Mouse (Mus musculus): ENCODE measurements around the gene Ppp1r37.
"Not testable (repeated sequence)": the region's sequence is repeated elsewhere in the genome, so short reads cannot be mapped to it uniquely, and the experiment has no call there.

Gene Ppp1r37

DNA sequence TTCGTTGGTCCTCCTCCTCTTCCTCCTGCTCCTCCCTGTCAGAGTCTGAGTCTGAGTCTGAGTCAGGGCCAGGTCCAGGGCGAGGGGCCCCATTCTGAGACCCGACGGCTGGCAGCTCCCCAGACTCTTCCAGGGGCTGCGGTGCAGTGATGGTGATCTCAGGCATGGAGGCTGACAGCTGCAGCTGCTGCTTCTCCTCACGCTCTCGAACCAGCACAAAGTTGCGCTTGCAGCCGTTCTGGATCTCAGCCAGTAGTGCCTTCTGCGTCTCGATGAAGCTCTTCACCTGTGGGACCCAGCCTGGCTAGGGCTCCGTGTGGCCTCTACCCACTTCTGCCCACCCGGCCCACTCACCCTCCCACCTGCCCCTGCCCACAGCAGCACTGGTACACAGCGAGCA, 30.6 kb downstream of the Ppp1r37 start:
- no peak for DNase-seq

GRCm38 (mm10) chr7:19531077-19531476, 31.8 kb downstream of the Ppp1r37 start:
- no peak for DNase-seq

- peak; percentile 29 for DNase-seq
Observed at GRCm38 (mm10) chr7:19525105-19525481, 37.8 kb downstream of the Ppp1r37 start.

DNA sequence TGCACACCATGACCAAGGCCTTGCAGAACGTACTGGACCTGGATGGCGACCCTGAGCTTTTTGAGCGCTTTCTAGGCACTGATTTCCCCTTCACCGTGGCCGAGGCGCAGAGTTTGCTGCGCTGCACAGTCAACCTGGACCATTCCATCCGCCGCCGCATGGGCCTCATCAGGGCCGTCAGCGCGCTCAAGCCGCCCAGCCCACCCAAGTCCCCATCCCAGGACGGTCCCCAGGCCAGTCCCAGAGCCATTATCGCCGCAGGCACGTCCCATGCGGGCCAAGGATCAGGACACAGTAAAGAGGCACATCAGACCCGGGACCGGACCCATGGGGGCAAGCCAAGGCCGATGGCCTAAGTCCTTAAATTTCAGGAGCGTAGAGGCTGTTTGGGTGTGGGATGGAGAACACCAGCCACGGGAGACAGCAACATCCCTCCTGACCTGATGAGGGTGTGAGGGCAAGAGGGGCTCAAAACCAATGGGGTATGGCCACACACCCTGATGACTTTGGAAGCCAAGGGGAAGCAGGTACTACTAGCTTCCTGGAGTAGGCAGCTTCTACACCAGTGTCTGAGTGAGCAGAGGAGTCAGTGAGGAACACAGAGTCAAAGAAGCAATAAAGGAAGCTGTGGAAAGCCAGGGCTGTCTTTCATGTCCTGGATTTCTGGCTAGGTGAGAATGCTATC, 38.3 kb downstream of the Ppp1r37 start:
- no peak for DNase-seq

DNA sequence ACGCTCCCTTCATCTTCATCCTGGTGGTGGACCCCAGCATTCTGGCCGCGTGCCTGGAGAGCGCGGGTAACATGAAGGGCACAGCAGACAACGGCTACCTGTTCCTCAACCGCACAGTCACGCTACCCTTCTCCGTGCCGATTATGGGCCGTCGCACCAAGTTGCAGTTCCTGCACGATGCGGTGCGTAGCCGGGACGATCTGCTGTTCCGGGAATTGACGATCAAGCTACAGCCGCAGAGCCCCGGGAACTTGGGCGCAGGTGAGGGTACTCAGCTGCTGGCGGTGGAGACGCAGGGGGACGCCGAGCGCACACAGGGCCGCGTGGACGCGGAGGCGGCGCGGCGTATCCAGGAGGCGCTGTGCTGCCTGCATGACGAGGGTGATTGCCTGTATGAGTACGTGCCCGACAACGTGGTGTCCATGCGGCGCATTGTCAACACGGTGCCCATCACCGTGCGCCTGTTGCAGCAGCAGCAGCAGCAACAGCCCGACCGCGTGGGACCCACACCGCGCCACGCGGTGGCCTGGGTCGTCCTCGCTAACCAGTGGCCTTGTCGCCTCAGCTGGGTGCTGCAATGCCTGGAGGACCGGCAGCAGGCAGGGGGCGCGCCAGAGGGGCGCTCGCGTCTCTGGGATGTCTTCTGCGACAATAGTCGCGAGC, 39.0 kb downstream of the Ppp1r37 start:
- DNase-seq = peak; percentile 88

- DNase-seq = peak; percentile 41
Observed at GRCm38 (mm10) chr7:19523017-19523756, 39.7 kb downstream of the Ppp1r37 start.

GRCm38 (mm10) chr7:19520032-19520431, 42.8 kb downstream of the Ppp1r37 start:
- DNase-seq = peak; percentile 26

DNA sequence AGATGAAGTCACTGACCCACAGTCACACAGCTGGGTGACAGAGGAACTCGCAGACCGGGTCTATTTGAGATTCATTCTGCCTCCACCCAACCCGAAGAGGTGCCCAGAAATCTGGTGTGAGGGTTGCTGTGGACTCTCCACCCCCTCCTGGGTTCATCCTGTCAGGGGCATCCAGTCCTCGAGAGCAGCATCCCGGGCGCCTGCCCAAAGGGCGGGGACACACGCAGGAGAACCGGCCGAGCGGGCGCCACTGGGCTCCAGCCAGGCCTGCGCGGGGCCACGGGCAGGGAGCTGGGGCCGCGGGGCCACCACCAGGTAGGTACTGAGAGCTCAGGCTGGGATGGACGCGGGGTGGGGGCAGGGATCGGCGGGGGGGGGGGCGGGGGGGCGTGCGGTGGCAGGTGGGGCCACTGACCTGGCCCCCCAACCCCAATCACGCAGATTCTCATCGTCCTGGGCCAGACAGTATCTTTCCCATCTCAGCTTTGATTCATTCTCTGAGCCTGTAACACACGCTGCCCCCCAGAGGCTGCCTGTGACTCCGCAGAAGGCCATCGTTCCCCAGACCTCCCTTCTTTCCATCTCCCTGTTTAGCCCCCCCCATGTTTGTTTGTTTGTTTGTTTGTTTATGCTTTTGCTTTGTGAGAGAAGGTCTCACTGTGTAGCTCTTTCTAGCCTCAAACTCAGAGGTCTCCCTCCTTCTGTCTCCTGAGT, 45.1 kb downstream of the Ppp1r37 start, which contains the start of gene Nkpd1:
TSS of gene Nkpd1 (plus strand) at position 187 of the 714 bp plus-strand sequence.
- DNase-seq = peak; percentile 47

DNA sequence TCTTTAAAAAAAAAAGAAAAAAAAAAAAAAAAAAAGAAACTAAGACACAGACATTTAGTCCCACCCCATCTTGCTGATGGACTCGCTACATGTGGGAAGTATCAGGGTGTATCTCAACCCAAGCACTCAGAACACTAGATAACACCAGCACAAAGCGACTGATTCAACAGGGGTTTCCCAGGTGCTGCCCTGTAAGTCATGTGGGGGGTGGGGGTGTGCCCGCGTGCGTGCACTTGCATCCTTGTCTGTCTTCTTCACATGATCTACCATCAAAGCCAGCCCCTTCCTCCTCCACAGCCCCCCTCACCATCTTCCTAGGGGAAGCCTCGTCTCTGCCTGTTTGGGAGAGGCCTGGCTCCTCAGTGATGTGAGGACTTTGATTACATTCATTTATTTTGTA, 50.5 kb downstream of the Ppp1r37 start:
- DNase-seq = no peak

- DNase-seq = not testable (repeated sequence)
Observed at GRCm38 (mm10) chr7:19511934-19512333, 50.9 kb downstream of the Ppp1r37 start.

- DNase-seq = no peak
Observed at GRCm38 (mm10) chr7:19509786-19510185, 53.1 kb downstream of the Ppp1r37 start.

DNA sequence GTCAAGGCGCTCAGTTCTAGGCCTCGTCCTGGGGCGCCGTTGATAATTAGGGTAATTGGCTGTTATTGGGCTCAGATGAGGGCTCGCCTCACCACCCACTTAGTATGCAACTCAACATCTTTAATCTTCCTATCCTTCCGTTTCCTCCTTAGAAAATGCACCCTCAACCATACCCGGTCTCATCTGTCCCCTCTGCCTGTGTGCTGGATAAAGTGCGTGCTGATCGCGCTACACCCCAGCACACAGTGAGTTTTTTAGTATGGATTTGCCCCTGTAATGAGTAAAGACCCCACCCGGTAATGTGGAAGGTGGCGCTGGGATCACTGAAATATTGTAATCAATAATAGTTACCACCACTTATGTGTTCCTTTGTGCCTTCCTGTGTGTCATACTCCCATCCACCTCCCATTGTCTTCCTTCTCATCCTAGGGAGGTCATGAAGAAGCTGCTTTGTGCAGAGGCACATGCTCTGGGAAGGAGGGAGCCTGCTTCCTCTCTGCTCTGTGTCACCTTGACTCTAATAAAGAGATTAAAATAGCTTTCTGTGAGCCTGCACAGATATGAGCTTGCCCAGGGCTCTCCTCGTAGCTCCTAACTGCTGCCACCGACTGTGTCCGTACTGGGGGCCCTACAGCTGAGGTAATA, 53.8 kb downstream of the Ppp1r37 start:
- no peak for DNase-seq

GRCm38 (mm10) chr7:19508150-19508923, 54.5 kb downstream of the Ppp1r37 start, which contains the start of the genes Bloc1s3 and Trappc6a:
TSS of gene Bloc1s3 (minus strand) at chr7:19508367.
TSS of gene Trappc6a (plus strand) at chr7:19508395.
- DNase-seq = peak; percentile 93

- DNase-seq = peak; percentile 40
Observed at GRCm38 (mm10) chr7:19507612-19507981, 55.3 kb downstream of the Ppp1r37 start.

GRCm38 (mm10) chr7:19506969-19507611, 55.8 kb downstream of the Ppp1r37 start:
- peak; percentile 79 for DNase-seq

- DNase-seq = peak; percentile 44
Observed at GRCm38 (mm10) chr7:19506326-19506725, 56.5 kb downstream of the Ppp1r37 start.

- peak; percentile 63 for DNase-seq
Observed at GRCm38 (mm10) chr7:19503481-19504068, 59.3 kb downstream of the Ppp1r37 start.

GRCm38 (mm10) chr7:19501658-19502057, 61.2 kb downstream of the Ppp1r37 start:
- no peak for DNase-seq

DNA sequence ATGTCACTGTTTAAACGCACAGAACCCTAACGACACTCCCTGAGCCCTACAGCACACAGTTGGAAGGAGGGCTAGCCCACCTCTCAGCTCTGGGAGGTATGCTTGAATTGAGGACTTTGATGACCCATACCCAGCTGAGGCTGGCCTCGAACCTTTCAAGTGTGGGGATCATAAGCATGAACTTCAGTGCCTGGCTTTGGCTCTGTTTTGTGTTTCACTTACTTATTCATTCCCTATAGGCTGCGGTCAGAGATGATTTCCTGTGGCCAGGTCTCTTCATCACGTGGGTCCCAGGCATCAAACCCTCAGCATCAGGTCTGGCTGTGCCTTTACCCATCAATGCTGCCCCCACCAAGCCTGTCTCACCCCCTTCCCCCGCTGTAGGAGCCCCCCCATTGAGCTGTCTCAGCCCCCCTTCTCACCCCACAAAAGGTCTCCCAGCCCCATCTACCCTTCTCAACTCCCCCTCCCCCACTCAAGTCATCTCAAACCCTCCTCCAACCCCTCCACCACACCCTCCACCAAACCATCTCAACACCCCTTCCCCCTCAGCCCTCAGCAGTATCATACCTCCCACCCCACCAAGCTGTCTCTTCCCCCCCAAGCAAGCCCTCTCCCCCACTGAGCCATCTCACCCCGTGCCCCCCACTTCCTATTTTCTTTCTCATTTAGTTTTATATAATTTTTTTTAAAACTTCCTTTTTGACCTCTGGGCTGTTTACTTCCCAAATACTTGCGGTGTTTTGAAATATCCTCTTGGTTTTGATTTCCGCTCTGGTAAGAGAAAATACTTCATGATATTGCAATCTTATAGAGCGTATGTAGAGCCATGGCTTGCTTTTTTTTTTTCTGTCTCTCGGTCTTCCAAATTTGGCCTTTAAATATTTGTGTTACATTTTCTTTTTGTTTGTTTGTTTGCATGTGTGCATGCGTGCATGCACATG, 62.2 kb downstream of the Ppp1r37 start:
- DNase-seq = no peak

DNA sequence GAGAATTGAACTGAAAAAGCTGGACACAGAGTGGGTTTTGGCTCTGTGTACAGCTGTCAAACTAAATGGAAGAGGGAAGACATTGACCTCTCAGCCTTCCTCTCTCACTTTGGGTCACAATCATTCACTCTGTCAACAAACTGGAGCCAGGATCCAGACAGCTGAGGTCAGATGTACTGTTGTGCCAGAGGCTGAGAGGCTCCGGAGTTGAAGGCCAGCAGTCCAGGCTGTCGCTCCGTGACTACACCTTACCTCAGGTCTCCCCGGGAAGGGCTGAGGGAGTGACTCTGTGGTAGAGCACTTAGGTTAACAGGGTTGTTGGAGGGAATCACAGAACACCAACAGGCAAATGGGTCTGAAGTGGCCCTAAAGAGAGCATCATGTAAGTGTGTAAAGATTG, 64.5 kb downstream of the Ppp1r37 start:
- DNase-seq = no peak

All from thymus, postnatal 4 days (tissue).